Mouse (Mus musculus): ENCODE data around the gene Dact2. TPM values are rescaled to one million over a fixed set of nuclear protein-coding genes. Genes with fewer than 3 reads are reported as not detected.

The Dact2 gene
- polyA plus RNA-seq (2015; fragmentation: Nextera tagmentation; extraction: Ambion mirVana) = 15.0 and 17.7 TPM in 2 replicates

DNA sequence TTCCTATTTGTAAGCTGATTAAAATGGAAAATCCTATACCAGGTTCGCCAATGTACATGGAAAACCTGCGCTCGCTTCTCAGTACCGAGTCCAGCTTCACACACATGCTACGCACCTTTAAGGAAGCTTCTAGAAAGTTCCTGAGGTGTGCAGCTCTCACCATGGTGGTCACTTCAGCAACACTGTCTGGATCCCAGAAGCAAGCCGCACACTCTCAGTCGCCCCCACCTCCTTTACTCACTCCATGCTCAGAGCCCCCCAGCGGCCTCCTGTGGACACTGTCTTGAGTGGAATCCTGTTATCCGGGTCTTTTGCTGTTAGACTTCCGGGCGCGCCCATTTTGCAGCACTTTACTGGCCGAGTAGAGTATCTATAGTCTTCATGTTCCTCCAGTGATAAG is at the start of gene Dact2:
TSS of gene Dact2 (minus strand) at position 244 of the 400 bp plus-strand sequence.
- Histone ChIP-seq H3K4me1 (ENCODE audit: insufficient read depth, low read length) (peaks cover 45% of the 10 kb centered on the region), H3K36me3 (ENCODE audit: insufficient read depth, low read length) (no peaks in the 10 kb centered on the region), H3K9me3 (ENCODE audit: low read length) (no peaks in the 10 kb centered on the region), H3K27me3 (ENCODE audit: insufficient read depth, low read length) (peaks cover 51% of the 10 kb centered on the region), H3K27ac (ENCODE audit: low read length) (peak within 1 kb of the TSS; percentile 91), H3K9ac (replicated peaks; ENCODE audit: low read length) (peak within 1 kb of the TSS; percentile 83), H3K4me3 (ENCODE audit: low read length) (peak within 1 kb of the TSS; percentile 67), H3K4me2 (replicated peaks; ENCODE audit: low read depth, low read length) (peak within 1 kb of the TSS; percentile 66)
- 44% methylated on average over 13 of the region's 13 CpGs for WGBS
- ATAC-seq (ENCODE audit: low FRiP score, low TSS enrichment) = no peak

DNA sequence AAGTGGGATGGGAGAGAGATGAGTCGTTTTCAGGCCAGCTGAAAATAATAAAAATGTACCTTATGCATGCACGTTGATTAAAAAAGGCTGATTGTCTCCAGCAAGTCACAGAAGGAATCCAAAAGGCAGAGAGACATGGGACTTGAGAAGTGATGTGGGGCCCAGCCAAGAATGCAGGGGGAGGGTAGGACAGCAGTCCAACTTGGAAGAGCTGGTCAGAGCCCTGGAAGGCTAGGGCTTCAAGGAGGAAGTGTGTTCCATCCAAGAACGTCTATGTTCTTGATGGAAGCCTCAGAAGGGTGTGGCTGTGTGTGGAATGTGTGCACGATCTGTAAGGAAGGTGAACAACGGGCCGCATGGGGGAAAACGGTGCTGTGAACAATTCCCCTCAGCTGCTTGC is 48.4 kb upstream of the Dact2 start:
- no peak overlapping the region for H3K9ac ChIP-seq (replicated peaks; ENCODE audit: low read length)
- no peak for ATAC-seq (ENCODE audit: low FRiP score, low TSS enrichment)
- no peaks in the 10 kb centered on the region for H3K27me3 ChIP-seq (ENCODE audit: insufficient read depth, low read length)
- H3K9me3 ChIP-seq (ENCODE audit: low read length) = no peaks in the 10 kb centered on the region
- no peaks in the 10 kb centered on the region for H3K36me3 ChIP-seq (ENCODE audit: insufficient read depth, low read length)
- WGBS = 64% methylated on average over 7 of the region's 7 CpGs
- H3K4me2 ChIP-seq (replicated peaks; ENCODE audit: low read depth, low read length) = no peak overlapping the region
- peaks cover 22% of the 10 kb centered on the region for H3K4me1 ChIP-seq (ENCODE audit: insufficient read depth, low read length)
- H3K27ac ChIP-seq (ENCODE audit: low read length) = no peak overlapping the region
- no peak overlapping the region for H3K4me3 ChIP-seq (ENCODE audit: low read length)

DNA sequence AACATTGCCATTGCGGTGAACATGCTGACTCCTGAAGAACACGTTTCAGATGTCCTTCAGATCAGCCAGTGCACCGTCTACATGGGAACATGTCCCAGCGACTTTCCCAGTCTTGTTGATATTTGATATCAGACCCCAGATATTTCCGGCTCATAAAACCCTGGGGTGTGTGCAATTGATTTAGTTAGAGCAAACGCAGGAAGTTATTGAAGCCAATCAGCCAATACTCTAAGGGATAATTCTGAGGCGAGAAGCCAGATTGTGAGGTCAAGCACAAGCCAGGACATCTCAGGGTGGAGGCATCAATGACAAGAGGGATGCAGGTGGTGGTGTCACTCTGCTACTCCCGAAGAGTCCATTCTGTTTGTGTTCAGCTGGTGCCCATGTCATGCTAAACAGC is 46.3 kb upstream of the Dact2 start:
- Histone ChIP-seq H3K9ac (replicated peaks; ENCODE audit: low read length) (no peak overlapping the region), H3K27ac (ENCODE audit: low read length) (no peak overlapping the region), H3K4me2 (replicated peaks; ENCODE audit: low read depth, low read length) (no peak overlapping the region), H3K9me3 (ENCODE audit: low read length) (no peaks in the 10 kb centered on the region), H3K4me3 (ENCODE audit: low read length) (no peak overlapping the region), H3K27me3 (ENCODE audit: insufficient read depth, low read length) (no peaks in the 10 kb centered on the region), H3K36me3 (ENCODE audit: insufficient read depth, low read length) (no peaks in the 10 kb centered on the region), H3K4me1 (ENCODE audit: insufficient read depth, low read length) (peaks cover 22% of the 10 kb centered on the region)
- no peak for ATAC-seq (ENCODE audit: low FRiP score, low TSS enrichment)
- WGBS = 43% methylated on average over 8 of the region's 8 CpGs

DNA sequence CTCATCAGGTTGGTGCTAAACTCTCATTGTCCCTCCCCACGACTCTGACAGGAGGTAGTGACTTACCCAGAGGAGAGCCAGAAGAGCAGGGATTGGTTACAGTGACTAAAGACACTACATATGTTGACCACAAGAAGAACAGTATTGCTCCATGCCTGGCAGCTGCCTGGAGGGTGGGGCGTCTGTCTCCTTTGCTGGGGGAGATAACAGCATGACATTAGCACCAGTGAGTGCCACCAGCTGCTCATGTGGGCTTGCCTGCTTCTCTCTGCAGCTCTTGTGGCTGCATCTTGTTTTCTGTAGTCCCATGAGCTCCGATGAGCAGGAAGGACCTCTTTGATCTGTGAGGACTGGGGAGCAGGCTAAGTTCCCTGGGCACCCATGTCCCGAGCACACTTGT is 45.5 kb upstream of the Dact2 start:
- ATAC-seq (ENCODE audit: low FRiP score, low TSS enrichment) = no peak
- 53% methylated on average over 4 of the region's 4 CpGs for WGBS
- H3K27me3 ChIP-seq (ENCODE audit: insufficient read depth, low read length) = no peaks in the 10 kb centered on the region
- no peaks in the 10 kb centered on the region for H3K36me3 ChIP-seq (ENCODE audit: insufficient read depth, low read length)
- peaks cover 19% of the 10 kb centered on the region for H3K4me1 ChIP-seq (ENCODE audit: insufficient read depth, low read length)
- no peak overlapping the region for H3K27ac ChIP-seq (ENCODE audit: low read length)
- no peak overlapping the region for H3K9ac ChIP-seq (replicated peaks; ENCODE audit: low read length)
- no peak overlapping the region for H3K4me2 ChIP-seq (replicated peaks; ENCODE audit: low read depth, low read length)
- H3K4me3 ChIP-seq (ENCODE audit: low read length) = no peak overlapping the region
- H3K9me3 ChIP-seq (ENCODE audit: low read length) = no peaks in the 10 kb centered on the region

DNA sequence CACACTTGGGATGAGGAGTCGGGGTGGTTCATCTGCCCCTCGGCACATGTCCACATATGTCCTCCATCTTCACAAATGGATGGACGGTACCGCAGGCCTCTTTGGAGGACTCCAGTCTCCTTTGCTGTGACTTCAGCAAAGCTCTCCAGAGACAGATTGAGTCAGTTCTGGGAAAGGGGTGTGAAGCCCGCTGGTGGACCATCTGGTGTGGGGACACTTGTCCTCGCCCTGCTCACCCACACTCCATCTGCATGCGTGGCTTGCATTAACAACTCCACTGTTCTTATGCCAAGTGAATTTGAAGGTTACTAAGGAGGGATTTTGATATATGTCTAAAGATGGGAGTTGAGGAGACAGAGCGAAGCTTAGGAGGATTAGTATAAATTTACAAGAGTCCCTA is 43.8 kb upstream of the Dact2 start:
- H3K9ac ChIP-seq (replicated peaks; ENCODE audit: low read length) = no peak overlapping the region
- H3K9me3 ChIP-seq (ENCODE audit: low read length) = no peaks in the 10 kb centered on the region
- H3K4me1 ChIP-seq (ENCODE audit: insufficient read depth, low read length) = peaks cover 8% of the 10 kb centered on the region
- ATAC-seq (ENCODE audit: low FRiP score, low TSS enrichment) = no peak
- no peaks in the 10 kb centered on the region for H3K27me3 ChIP-seq (ENCODE audit: insufficient read depth, low read length)
- H3K4me2 ChIP-seq (replicated peaks; ENCODE audit: low read depth, low read length) = no peak overlapping the region
- no peaks in the 10 kb centered on the region for H3K36me3 ChIP-seq (ENCODE audit: insufficient read depth, low read length)
- 85% methylated on average over 8 of the region's 8 CpGs for WGBS
- H3K27ac ChIP-seq (ENCODE audit: low read length) = no peak overlapping the region
- no peak overlapping the region for H3K4me3 ChIP-seq (ENCODE audit: low read length)

DNA sequence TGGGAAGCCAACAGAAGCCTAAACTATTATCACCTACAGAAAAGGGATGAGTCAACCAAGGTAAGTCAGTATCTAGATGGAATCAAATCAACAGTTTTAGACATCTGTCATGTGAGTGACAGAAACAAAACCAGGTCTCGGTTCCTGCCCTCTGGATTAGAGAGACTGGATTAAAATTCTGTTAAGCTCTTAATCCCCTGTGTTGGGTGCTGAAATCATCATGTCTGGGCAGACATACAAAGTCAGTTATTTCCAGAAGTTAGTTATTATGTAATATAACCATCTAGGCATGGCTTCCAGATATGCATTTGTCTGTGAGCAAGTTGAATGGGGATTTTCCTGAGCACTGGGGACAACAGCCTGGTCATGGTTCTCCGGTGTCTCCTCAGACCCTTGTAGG is 42.2 kb upstream of the Dact2 start:
- ATAC-seq (ENCODE audit: low FRiP score, low TSS enrichment) = no peak
- Histone ChIP-seq H3K4me3 (ENCODE audit: low read length) (no peak overlapping the region), H3K36me3 (ENCODE audit: insufficient read depth, low read length) (no peaks in the 10 kb centered on the region), H3K9ac (replicated peaks; ENCODE audit: low read length) (no peak overlapping the region), H3K4me1 (ENCODE audit: insufficient read depth, low read length) (no peaks in the 10 kb centered on the region; the same call in 1 of the 2 replicates), H3K4me2 (replicated peaks; ENCODE audit: low read depth, low read length) (no peak overlapping the region), H3K27ac (ENCODE audit: low read length) (no peak overlapping the region), H3K27me3 (ENCODE audit: insufficient read depth, low read length) (no peaks in the 10 kb centered on the region), H3K9me3 (ENCODE audit: low read length) (no peaks in the 10 kb centered on the region)
- 94% methylated on average over 2 of the region's 2 CpGs for WGBS

DNA sequence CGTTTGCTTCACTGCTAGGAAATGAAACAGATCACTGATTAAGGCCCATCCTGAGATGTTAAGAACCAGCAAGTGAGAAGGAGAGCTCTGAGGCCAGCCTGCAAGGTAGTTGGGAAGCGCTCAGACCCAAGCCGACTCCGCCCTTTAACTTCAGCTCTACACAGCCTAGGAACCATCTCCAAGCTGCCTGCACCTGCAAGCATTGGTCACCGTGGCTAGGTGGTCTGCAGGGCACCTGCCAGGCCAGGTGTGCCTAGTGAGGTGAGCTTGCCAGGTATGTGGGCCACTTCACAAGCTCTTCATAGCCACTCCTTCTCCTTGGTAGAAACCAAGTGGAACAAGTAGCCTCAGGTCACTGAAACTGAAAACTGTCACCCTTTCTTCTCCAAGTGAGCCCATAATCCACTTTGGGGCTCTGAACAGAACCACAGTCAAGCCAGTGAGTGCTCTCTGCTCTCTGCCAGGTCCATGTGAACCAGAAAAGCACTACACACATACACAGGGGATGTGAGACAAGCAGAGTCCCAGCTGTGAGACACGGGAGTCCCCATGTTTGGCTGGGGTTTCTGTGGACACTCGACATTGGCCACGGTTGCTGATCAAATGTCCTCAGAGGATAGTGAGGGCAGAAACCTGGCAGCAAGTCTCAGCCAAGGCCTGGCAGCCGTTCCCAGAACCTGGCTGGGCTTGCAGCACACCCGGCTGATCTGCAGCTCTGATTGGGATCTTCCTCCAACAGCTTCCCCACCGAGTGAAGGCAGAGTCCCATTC is 40.3 kb upstream of the Dact2 start:
- Histone ChIP-seq H3K4me2 (replicated peaks; ENCODE audit: low read depth, low read length) (no peak overlapping the region), H3K4me1 (ENCODE audit: insufficient read depth, low read length) (no peaks in the 10 kb centered on the region; the same call in 1 of the 2 replicates), H3K9ac (replicated peaks; ENCODE audit: low read length) (no peak overlapping the region), H3K4me3 (ENCODE audit: low read length) (no peak overlapping the region), H3K27ac (ENCODE audit: low read length) (no peak overlapping the region), H3K9me3 (ENCODE audit: low read length) (no peaks in the 10 kb centered on the region), H3K27me3 (ENCODE audit: insufficient read depth, low read length) (no peaks in the 10 kb centered on the region), H3K36me3 (ENCODE audit: insufficient read depth, low read length) (no peaks in the 10 kb centered on the region)
- WGBS = 65% methylated on average over 11 of the region's 11 CpGs
- ATAC-seq (ENCODE audit: low FRiP score, low TSS enrichment) = no peak

DNA sequence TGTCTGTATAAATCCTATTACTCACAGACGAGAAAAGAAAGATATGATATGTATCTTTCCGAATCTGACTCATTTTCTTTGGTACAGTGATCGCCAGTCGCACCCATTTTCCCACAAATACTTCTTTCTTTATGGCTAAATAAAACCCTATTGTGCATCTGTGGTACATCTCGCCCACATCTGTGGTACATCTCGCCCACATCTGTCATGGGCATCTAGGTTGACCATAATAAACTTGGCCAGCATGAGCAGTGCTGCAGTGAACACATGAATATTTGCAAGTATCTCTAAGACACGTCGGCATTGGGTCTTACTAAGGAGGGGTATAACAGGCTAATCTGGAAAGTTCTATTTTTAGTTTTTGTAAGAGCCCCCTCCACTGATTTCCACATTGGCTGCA is 38.5 kb upstream of the Dact2 start:
- H3K27ac ChIP-seq (ENCODE audit: low read length) = no peak overlapping the region
- no peak overlapping the region for H3K9ac ChIP-seq (replicated peaks; ENCODE audit: low read length)
- no peaks in the 10 kb centered on the region for H3K36me3 ChIP-seq (ENCODE audit: insufficient read depth, low read length)
- 88% methylated on average over 8 of the region's 8 CpGs for WGBS
- H3K4me2 ChIP-seq (replicated peaks; ENCODE audit: low read depth, low read length) = no peak overlapping the region
- H3K4me3 ChIP-seq (ENCODE audit: low read length) = no peak overlapping the region
- H3K9me3 ChIP-seq (ENCODE audit: low read length) = no peaks in the 10 kb centered on the region
- H3K4me1 ChIP-seq (ENCODE audit: insufficient read depth, low read length) = no peaks in the 10 kb centered on the region; the same call in 1 of the 2 replicates
- no peaks in the 10 kb centered on the region for H3K27me3 ChIP-seq (ENCODE audit: insufficient read depth, low read length)
- no peak for ATAC-seq (ENCODE audit: low FRiP score, low TSS enrichment)

DNA sequence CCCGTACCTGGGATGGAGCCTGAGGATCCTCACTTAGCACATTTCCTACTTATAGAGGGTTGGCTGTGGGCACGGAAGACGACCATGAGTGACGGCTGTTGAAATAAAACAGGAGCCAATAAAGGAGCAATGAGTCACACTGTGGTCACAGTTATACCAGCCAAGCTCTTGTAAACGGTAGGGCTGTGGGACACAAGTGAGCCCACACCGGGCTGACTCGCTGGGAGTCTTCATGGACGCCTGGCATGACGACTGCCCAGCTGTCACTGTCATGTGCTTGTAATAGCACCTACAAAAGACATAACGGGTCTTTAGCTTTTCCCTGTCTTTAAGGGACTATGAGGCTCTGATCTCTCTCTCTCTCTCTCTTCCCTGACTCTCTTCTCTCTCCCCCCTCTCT is 35.9 kb upstream of the Dact2 start:
- H3K36me3 ChIP-seq (ENCODE audit: insufficient read depth, low read length) = no peaks in the 10 kb centered on the region
- 65% methylated on average over 10 of the region's 10 CpGs for WGBS
- no peak for ATAC-seq (ENCODE audit: low FRiP score, low TSS enrichment)
- H3K9ac ChIP-seq (replicated peaks; ENCODE audit: low read length) = no peak overlapping the region
- H3K4me1 ChIP-seq (ENCODE audit: insufficient read depth, low read length) = no peaks in the 10 kb centered on the region; the same call in 1 of the 2 replicates
- peaks cover 5% of the 10 kb centered on the region; the same call in 1 of the 2 replicates for H3K27me3 ChIP-seq (ENCODE audit: insufficient read depth, low read length)
- H3K4me3 ChIP-seq (ENCODE audit: low read length) = no peak overlapping the region
- no peak overlapping the region for H3K27ac ChIP-seq (ENCODE audit: low read length)
- H3K4me2 ChIP-seq (replicated peaks; ENCODE audit: low read depth, low read length) = no peak overlapping the region
- no peaks in the 10 kb centered on the region for H3K9me3 ChIP-seq (ENCODE audit: low read length)

DNA sequence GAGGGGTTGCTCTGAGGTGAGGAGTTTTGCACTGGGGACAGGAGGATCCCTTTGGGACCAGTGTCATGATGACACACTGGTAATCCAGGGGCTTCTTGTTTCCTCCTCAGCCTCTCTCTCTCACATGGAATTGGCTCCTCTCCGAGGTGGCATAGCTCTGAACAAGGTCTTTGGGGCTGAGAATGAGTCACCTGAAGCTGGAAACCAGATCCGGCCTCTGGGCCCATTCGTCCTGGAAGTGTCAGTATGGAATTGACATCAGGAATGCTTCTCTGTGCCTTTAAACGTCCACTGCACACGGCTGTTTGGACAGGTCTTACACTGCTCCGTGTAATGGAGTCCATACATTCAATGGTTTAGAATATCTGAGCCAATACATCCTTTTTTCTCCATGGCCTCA is 33.0 kb upstream of the Dact2 start:
- WGBS = 35% methylated on average over 6 of the region's 6 CpGs

More for the DNA sequence above, 33.0 kb upstream of the Dact2 start:
- Histone ChIP-seq H3K36me3 (ENCODE audit: insufficient read depth, low read length) (no peaks in the 10 kb centered on the region), H3K4me1 (ENCODE audit: insufficient read depth, low read length) (no peaks in the 10 kb centered on the region), H3K9ac (replicated peaks; ENCODE audit: low read length) (no peak overlapping the region), H3K27me3 (ENCODE audit: insufficient read depth, low read length) (peaks cover 19% of the 10 kb centered on the region), H3K9me3 (ENCODE audit: low read length) (no peaks in the 10 kb centered on the region), H3K27ac (ENCODE audit: low read length) (no peak overlapping the region), H3K4me3 (ENCODE audit: low read length) (no peak overlapping the region), H3K4me2 (replicated peaks; ENCODE audit: low read depth, low read length) (no peak overlapping the region)
- ATAC-seq (ENCODE audit: low FRiP score, low TSS enrichment) = no peak

Data from kidney, embryonic 16.5 days (tissue).